Mouse (Mus musculus): ENCODE data around the gene Tenm4. TPM values are rescaled to one million over a fixed set of nuclear protein-coding genes. Genes with fewer than 3 reads are reported as not detected.

Tenm4 gene
- polyA plus RNA-seq, 1 experiment from 2014 or later: 31.3 TPM

- Histone ChIP-seq H3K4me2 (ENCODE audit: low read depth, low read length) (no peak overlapping the region), H3K4me1 (ENCODE audit: control insufficient read depth, insufficient read depth, low read length) (no peaks in the 10 kb centered on the region), H3K4me3 (ENCODE audit: low read depth, low read length) (no peak overlapping the region), H3K27ac (replicated peaks; ENCODE audit: low read depth, low read length) (no peak overlapping the region), H3K9me3 (ENCODE audit: control insufficient read depth, low read length) (no peaks in the 10 kb centered on the region), H3K27me3 (replicated peaks; ENCODE audit: control insufficient read depth, insufficient read depth, low read length) (no peaks in the 10 kb centered on the region), H3K36me3 (ENCODE audit: control insufficient read depth, insufficient read depth, low read length) (peaks cover 22% of the 10 kb centered on the region), H3K9ac (ENCODE audit: low read depth, low read length) (no peak overlapping the region)
- ATAC-seq (ENCODE audit: low read depth) (no peak), DNase-seq (ENCODE audit: low spot score) (no peak)
- 83% methylated on average over 2 of the region's 2 CpGs for WGBS
These were observed 681.7 kb downstream of the Tenm4 start for GRCm38 (mm10) chr7:96852781-96853180.

GRCm38 (mm10) chr7:96855867-96856406, 684.9 kb downstream of the Tenm4 start:
- Histone ChIP-seq H3K4me1 (ENCODE audit: control insufficient read depth, insufficient read depth, low read length) (peaks cover 10% of the 10 kb centered on the region), H3K36me3 (ENCODE audit: control insufficient read depth, insufficient read depth, low read length) (peaks cover 17% of the 10 kb centered on the region; the same call in 1 of the 2 replicates), H3K4me3 (ENCODE audit: low read depth, low read length) (no peak overlapping the region), H3K4me2 (ENCODE audit: low read depth, low read length) (no peak overlapping the region), H3K27me3 (replicated peaks; ENCODE audit: control insufficient read depth, insufficient read depth, low read length) (no peaks in the 10 kb centered on the region), H3K9me3 (ENCODE audit: control insufficient read depth, low read length) (no peaks in the 10 kb centered on the region), H3K27ac (replicated peaks; ENCODE audit: low read depth, low read length) (no peak overlapping the region), H3K9ac (ENCODE audit: low read depth, low read length) (no peak overlapping the region)
- WGBS: 89% methylated on average over 5 of the region's 5 CpGs
- DNase-seq (ENCODE audit: low spot score) (no peak), ATAC-seq (ENCODE audit: low read depth) (no peak)

- peaks cover 11% of the 10 kb centered on the region; the same call in 1 of the 2 replicates for H3K36me3 ChIP-seq (ENCODE audit: control insufficient read depth, insufficient read depth, low read length)
- no peak; the same call in 1 of the 2 replicates for ATAC-seq (ENCODE audit: low read depth)
These were observed 685.5 kb downstream of the Tenm4 start for GRCm38 (mm10) chr7:96856518-96856917.

GRCm38 (mm10) chr7:96859077-96859476, 688.0 kb downstream of the Tenm4 start:
- peaks cover 6% of the 10 kb centered on the region; the same call in 1 of the 2 replicates for H3K36me3 ChIP-seq (ENCODE audit: control insufficient read depth, insufficient read depth, low read length)
- H3K4me1 ChIP-seq (ENCODE audit: control insufficient read depth, insufficient read depth, low read length): peaks cover 10% of the 10 kb centered on the region
- no peak overlapping the region for H3K4me3 ChIP-seq (ENCODE audit: low read depth, low read length)
- no peak overlapping the region for H3K27ac ChIP-seq (replicated peaks; ENCODE audit: low read depth, low read length)
- WGBS: 77% methylated on average over 2 of the region's 2 CpGs
- ATAC-seq (ENCODE audit: low read depth): no peak
- DNase-seq (ENCODE audit: low spot score): no peak
- H3K9me3 ChIP-seq (ENCODE audit: control insufficient read depth, low read length): no peaks in the 10 kb centered on the region
- H3K4me2 ChIP-seq (ENCODE audit: low read depth, low read length): no peak overlapping the region
- H3K27me3 ChIP-seq (replicated peaks; ENCODE audit: control insufficient read depth, insufficient read depth, low read length): no peaks in the 10 kb centered on the region
- no peak overlapping the region for H3K9ac ChIP-seq (ENCODE audit: low read depth, low read length)

More at GRCm38 (mm10) chr7:96856518-96856917, 685.5 kb downstream of the Tenm4 start:
- Histone ChIP-seq H3K4me1 (ENCODE audit: control insufficient read depth, insufficient read depth, low read length) (peaks cover 10% of the 10 kb centered on the region), H3K27me3 (replicated peaks; ENCODE audit: control insufficient read depth, insufficient read depth, low read length) (no peaks in the 10 kb centered on the region), H3K9ac (ENCODE audit: low read depth, low read length) (no peak overlapping the region), H3K4me2 (ENCODE audit: low read depth, low read length) (no peak overlapping the region), H3K27ac (replicated peaks; ENCODE audit: low read depth, low read length) (no peak overlapping the region), H3K4me3 (ENCODE audit: low read depth, low read length) (no peak overlapping the region), H3K9me3 (ENCODE audit: control insufficient read depth, low read length) (no peaks in the 10 kb centered on the region)
- 70% methylated on average over 4 of the region's 4 CpGs for WGBS
- DNase-seq (ENCODE audit: low spot score): no peak

GRCm38 (mm10) chr7:96859684-96860083, 688.6 kb downstream of the Tenm4 start:
- Histone ChIP-seq H3K9me3 (ENCODE audit: control insufficient read depth, low read length) (no peaks in the 10 kb centered on the region), H3K4me3 (ENCODE audit: low read depth, low read length) (no peak overlapping the region), H3K27me3 (replicated peaks; ENCODE audit: control insufficient read depth, insufficient read depth, low read length) (no peaks in the 10 kb centered on the region), H3K4me2 (ENCODE audit: low read depth, low read length) (no peak overlapping the region), H3K27ac (replicated peaks; ENCODE audit: low read depth, low read length) (no peak overlapping the region), H3K36me3 (ENCODE audit: control insufficient read depth, insufficient read depth, low read length) (peaks cover 7% of the 10 kb centered on the region; the same call in 1 of the 2 replicates), H3K4me1 (ENCODE audit: control insufficient read depth, insufficient read depth, low read length) (peaks cover 10% of the 10 kb centered on the region), H3K9ac (ENCODE audit: low read depth, low read length) (no peak overlapping the region)
- ATAC-seq (ENCODE audit: low read depth): no peak
- DNase-seq (ENCODE audit: low spot score): no peak
- 85% methylated on average over 5 of the region's 5 CpGs for WGBS

GRCm38 (mm10) chr7:96860650-96861049, 689.6 kb downstream of the Tenm4 start:
- peak overlapping the region; percentile 17; the same call in 1 of the 2 replicates for H3K27ac ChIP-seq (replicated peaks; ENCODE audit: low read depth, low read length)
- no peak overlapping the region for H3K4me2 ChIP-seq (ENCODE audit: low read depth, low read length)
- peaks cover 8% of the 10 kb centered on the region; the same call in 1 of the 2 replicates for H3K36me3 ChIP-seq (ENCODE audit: control insufficient read depth, insufficient read depth, low read length)

GRCm38 (mm10) chr7:96864894-96865722, 694.1 kb downstream of the Tenm4 start:
- no peak overlapping the region for H3K27ac ChIP-seq (replicated peaks; ENCODE audit: low read depth, low read length)
- no peak overlapping the region for H3K4me2 ChIP-seq (ENCODE audit: low read depth, low read length)
- peaks cover 11% of the 10 kb centered on the region for H3K4me1 ChIP-seq (ENCODE audit: control insufficient read depth, insufficient read depth, low read length)
- H3K27me3 ChIP-seq (replicated peaks; ENCODE audit: control insufficient read depth, insufficient read depth, low read length): no peaks in the 10 kb centered on the region
- no peak overlapping the region for H3K9ac ChIP-seq (ENCODE audit: low read depth, low read length)
- no peak for ATAC-seq (ENCODE audit: low read depth)
- DNase-seq (ENCODE audit: low spot score): no peak
- H3K4me3 ChIP-seq (ENCODE audit: low read depth, low read length): no peak overlapping the region
- WGBS: 53% methylated on average over 7 of the region's 7 CpGs
- no peaks in the 10 kb centered on the region for H3K9me3 ChIP-seq (ENCODE audit: control insufficient read depth, low read length)
- peaks cover 16% of the 10 kb centered on the region for H3K36me3 ChIP-seq (ENCODE audit: control insufficient read depth, insufficient read depth, low read length)

More at GRCm38 (mm10) chr7:96860650-96861049, 689.6 kb downstream of the Tenm4 start:
- peak; percentile 32; the same call in 1 of the 2 replicates for ATAC-seq (ENCODE audit: low read depth)
- no peak overlapping the region for H3K4me3 ChIP-seq (ENCODE audit: low read depth, low read length)
- 47% methylated on average over 4 of the region's 4 CpGs for WGBS
- H3K4me1 ChIP-seq (ENCODE audit: control insufficient read depth, insufficient read depth, low read length): peaks cover 10% of the 10 kb centered on the region
- DNase-seq (ENCODE audit: low spot score): peak; percentile 60
- no peak overlapping the region for H3K9ac ChIP-seq (ENCODE audit: low read depth, low read length)
- H3K9me3 ChIP-seq (ENCODE audit: control insufficient read depth, low read length): no peaks in the 10 kb centered on the region
- no peaks in the 10 kb centered on the region for H3K27me3 ChIP-seq (replicated peaks; ENCODE audit: control insufficient read depth, insufficient read depth, low read length)

- DNase-seq (ENCODE audit: low spot score): peak; percentile 82
- H3K4me1 ChIP-seq (ENCODE audit: control insufficient read depth, insufficient read depth, low read length): peaks cover 5% of the 10 kb centered on the region; the same call in 1 of the 2 replicates
- no peaks in the 10 kb centered on the region for H3K27me3 ChIP-seq (replicated peaks; ENCODE audit: control insufficient read depth, insufficient read depth, low read length)
- 67% methylated on average over 16 of the region's 16 CpGs for WGBS
- peaks cover 23% of the 10 kb centered on the region for H3K36me3 ChIP-seq (ENCODE audit: control insufficient read depth, insufficient read depth, low read length)
- H3K27ac ChIP-seq (replicated peaks; ENCODE audit: low read depth, low read length): peak overlapping the region; percentile 59
- H3K9me3 ChIP-seq (ENCODE audit: control insufficient read depth, low read length): no peaks in the 10 kb centered on the region
- 0 out of 2 replicates have a peak overlapping the region, but pooled peaks have one; percentile 20 for H3K9ac ChIP-seq (ENCODE audit: low read depth, low read length)
- no peak overlapping the region for H3K4me3 ChIP-seq (ENCODE audit: low read depth, low read length)
- H3K4me2 ChIP-seq (ENCODE audit: low read depth, low read length): no peak overlapping the region
- peak; percentile 70 for ATAC-seq (ENCODE audit: low read depth)
These were observed 698.2 kb downstream of the Tenm4 start for GRCm38 (mm10) chr7:96869079-96869810.
